Mouse (Mus musculus) cortical plate, adult 2 months (tissue): ENCODE data around the gene Adcy4.

ENCODE experiments used
- CTCF ChIP-seq: fragments of 200-500 bp; IDR thresholded peaks from 2 replicates; pipeline ENCODE4 v1.5.1; 2011; ENCODE audit warnings: mild to moderate bottlenecking, control low read depth, low read length; ENCODE audit not compliant: insufficient read depth; ENCODE audit errors: extremely low read depth
- POLR2A ChIP-seq: fragments of 200-500 bp; IDR thresholded peaks from 2 replicates; pipeline ENCODE4 v1.6.1; 2011; ENCODE audit warnings: mild to moderate bottlenecking, low read length, control low read depth; ENCODE audit not compliant: insufficient read depth; ENCODE audit errors: extremely low read depth

DNA sequence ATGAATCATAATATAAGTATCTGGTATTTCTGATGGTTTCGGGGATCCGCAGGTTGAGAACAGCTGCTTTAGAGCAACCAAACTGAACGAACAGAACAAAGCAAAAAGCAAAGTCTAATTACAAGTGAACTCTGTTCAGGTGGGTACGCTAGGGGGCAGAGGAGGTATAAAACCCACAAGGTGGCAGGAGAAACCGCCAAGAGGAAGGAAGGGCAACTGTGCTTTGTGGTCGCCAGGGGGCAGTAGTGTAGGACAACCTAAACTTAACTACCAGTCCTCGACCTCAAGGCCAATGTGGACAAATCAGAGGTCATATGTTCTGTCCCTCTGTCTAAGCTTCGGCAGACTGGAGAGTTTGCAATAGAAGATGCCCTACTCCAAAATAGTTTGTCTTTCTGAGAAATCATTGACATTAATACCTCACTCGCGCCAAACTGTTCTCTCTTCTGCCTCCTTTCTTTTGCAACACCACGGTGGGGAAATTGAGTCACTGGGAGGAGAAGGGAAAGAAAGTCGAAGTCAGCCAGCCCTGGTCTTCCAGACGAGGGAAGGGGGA, 38.6 kb upstream of the Adcy4 start:
- TF ChIP-seq CTCF (peak; percentile 93), POLR2A (no peak)
